Mouse (Mus musculus): ENCODE measurements around the gene Arf6.
A peak's percentile ranks its signal among the peaks of the same experiment; 100 is the strongest.

Gene Arf6

DNA sequence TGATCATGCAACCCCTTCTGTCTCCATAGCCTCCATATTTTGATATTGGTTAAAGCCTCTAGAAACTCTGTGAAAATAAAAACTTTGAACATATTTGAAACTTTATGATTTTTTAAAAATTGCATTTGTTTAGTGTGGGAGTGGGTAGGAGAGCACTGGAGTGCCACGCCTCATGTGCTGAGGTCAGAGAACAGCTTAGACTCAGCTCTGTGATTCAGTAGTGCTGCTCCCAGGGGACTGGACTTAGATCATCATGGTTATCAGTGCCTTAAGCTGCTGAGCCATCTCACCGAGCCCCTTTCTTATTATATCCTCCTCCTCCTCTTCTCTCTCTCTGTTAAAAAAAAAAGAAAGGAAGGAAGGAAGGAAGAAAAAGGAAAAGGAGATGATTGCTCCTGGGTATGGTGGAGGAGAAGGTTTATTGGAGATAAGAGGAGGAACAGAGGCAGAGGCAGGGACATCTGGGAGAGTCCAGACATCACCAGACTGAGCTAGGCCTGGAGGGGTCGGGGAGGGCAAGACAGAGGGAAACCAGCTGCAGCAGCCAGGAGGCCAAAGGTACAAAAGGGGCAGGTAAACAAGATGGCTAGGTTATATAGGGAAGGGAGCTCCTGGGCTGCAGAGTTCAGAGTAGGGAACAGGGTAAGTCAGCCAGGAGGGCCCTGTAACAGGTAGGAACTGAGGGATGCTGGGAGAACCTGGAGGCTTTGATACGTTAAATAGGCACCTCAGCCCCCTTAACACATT, 43.0 kb downstream of the Arf6 start:
- DNase-seq: no peak

DNA sequence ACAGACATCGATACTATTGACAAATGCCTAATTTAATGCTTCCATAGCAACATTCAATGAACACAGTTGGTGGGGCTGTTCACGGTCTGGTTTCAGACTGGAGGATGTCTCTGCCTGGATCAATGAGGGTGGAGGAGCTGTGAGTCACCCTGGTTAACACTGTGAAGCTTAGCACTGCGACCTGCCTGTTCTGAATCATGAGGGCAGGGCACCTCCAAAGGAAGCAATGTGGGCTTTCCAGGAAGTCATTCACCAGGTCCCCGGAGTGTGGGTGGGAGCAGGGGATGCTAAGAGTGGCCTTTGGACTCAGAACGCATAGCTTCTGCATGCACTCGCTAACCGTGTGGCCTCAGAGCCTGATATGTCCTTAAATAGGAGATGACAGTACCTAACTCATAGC, 44.8 kb downstream of the Arf6 start:
- DNase-seq: no peak

DNA sequence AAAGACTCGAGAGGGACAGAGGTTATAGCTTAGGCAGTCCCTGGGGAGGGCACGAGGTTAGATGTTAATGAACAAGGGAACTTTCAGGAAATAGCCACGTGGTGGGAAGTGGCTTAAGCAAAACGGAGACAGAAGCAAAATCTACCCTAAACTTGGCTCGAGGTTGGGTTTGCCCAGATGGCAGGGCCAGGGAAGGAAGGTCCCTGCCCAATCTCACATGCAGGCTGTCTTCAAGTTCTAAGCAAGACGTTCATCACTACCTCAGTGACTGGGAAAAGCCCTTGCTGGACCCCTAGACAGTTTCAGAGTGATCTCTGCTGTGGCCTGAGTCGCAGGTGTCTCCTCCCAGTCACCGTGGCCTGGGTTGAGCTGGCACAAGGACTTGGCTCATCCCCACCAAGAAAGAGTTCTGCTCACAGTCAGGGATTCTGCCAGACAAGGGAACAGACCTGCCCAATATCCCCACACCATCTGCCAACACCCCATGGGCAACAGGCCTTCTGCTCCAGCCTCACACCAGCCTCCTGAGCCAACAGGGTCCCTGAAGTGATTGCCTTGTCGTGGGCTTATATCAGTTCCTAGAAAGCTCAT, 45.8 kb downstream of the Arf6 start:
- no peak for DNase-seq

DNA sequence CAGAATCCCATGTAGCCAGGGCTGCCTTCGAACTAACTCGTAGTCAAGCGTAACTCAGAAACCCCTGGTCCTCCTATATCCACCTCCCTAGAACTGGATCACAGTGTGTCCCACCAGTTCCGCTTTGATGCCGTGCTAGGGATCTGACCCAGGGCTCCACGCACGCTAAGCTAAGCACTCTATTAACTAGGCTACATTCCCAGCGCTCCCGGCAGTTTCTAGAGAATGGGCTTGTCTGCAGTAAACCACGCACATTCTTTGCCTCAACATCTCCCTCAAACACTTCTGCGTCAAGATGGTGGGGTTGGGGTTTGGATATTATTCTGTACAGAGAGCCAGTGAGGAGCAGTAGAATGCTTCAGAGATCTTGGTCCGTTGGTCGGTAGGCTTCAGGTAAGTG, 46.7 kb downstream of the Arf6 start:
- DNase-seq: no peak

DNA sequence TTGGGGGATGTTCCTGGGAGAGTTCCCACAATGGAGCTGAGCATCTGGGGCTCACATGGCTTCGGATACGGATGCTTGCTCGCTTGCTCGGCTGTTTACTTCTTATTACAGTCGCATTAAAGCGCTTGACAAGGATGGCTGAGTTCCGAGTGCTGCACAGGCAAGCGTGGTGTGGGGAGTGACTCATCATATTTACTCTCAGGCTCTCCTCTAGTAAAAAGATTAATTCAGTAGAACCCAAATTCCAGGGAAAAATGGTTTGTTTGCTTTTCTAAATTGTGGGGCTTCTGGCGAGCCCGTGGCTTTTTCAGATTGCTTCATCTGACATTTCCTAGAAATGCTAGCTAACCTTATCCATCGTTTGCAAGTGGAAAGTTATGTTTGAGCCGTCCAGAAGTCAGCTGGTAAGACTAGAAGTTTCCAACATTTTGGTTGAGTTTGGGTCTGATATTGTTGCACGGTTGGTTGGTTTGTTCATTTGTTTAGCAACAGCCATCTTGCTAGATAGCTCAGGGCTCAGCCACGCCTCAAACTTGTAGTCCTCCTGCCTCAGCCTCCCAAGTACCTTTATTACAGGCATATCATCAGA, 47.2 kb downstream of the Arf6 start:
- no peak for DNase-seq

DNA sequence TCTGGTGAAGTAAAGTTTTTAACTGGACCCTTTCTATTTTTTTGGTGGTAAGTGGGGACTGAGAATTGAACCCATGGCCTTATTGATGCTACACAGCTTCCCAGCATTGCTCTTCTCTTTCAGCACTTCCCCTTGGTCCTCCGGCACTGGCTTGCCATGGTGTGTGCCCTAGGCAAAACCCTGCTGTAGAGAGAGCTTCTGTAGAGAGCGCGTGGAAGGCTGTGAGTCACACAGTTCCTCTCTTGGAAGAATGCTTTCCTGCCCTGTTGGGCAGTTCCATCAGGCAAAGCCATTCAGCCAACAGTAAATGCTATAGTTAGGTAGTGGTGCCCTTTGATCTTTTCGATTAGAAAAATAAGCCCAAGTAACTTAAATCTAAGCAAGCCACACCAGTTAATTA, 47.7 kb downstream of the Arf6 start:
- DNase-seq: no peak

DNA sequence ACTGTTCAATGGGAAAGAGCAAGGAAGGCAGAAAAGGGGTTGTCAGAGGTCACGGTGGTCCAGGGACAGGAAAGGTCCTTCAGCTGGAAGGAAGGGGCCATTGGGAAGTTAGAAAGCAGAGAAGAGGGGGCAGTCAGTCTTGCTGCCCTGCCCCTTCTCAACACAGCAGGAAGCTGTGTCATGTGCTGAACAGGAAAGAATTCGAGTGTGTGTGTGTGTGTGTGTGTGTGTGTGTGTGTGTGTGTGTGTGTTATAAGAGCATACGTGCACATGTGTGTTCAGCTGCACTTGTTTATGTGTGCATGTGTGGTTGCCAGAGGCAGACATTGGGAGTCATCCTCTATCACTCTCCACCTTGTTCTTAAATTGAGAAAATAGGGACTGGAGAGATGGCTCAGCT, 48.8 kb downstream of the Arf6 start:
- peak; percentile 38 for DNase-seq

DNA sequence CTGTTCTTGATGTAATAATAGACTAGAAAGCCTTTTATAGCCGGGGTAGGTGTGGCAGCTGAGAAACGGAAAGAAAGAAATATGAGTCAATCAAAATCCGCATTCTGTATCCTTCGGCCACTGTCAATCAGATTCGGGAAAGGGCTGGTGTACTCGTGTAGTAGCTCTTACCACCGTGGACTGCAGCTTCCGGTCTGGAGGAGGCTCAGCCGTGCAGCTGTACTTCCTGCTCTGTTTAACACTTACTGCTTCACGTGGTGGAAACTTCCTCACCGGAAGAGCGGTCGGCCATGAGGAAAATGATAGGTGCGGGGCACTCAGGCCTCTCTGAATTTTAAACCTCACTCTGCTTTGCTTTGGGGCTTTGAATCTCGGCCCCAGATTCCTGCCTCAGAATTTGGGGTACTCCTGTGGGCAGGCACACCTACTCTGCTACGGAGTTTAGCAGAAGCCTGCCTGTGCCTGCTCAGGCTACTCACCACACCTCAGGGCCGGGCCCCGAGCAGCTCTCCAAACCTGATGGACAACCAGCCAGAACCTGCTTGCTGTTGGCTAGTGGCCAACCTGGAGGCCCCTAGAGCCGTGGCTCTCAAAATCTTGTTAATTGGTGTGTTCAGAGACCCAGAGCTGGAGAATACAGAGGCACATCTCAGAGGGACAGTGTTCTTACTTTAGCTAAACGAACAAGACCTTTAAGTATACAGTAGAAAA, 51.0 kb downstream of the Arf6 start:
- DNase-seq: peak; percentile 77

All from thymus, postnatal 14 days (tissue).